Mouse (Mus musculus) hematopoietic stem cell, adult 5-6 weeks (primary cell): ENCODE measurements around the gene Dennd4c. TPM values are rescaled to one million over a fixed set of nuclear protein-coding genes. Genes with fewer than 3 reads are reported as not detected.
A peak's percentile ranks its signal among the peaks of the same experiment; 100 is the strongest.

ENCODE experiments used
- ATAC-seq, 2 experiments: fragments of 125-278 bp in 1 of 2; replicated peaks in 1 of 2; 2 replicates each; pipeline ENCODE4 v1.8.0; 2016 to 2017; ENCODE audit warnings: inconsistent platforms in 2 of 2, mild to moderate bottlenecking in 2 of 2, moderate number of reproducible peaks in 2 of 2, low read depth in 1 of 2, moderate TSS enrichment in 1 of 2; ENCODE audit not compliant: low FRiP score in 2 of 2, poor library complexity in 2 of 2, severe bottlenecking in 2 of 2, insufficient read depth in 1 of 2, low TSS enrichment in 1 of 2
- total RNA-seq: library from RNA; stranded (forward); fragments of 172-1452, 232-1000 nt; gene quantifications from 2 replicates; pipeline ENCODE4 v1.2.3, GENCODE M21; 2017

Dennd4c gene
- total RNA-seq, 1 experiment from 2014 or later: 40.0 TPM

- ATAC-seq: peak; percentile 95 to 97
Measured at GRCm38 (mm10) chr4:86857113-86858069, 109.0 kb downstream of the Dennd4c start, which contains the start of gene Rps6. Gene Rps6, minus strand, starts transcription at chr4:86857412.

- ATAC-seq: no peak
Measured at GRCm38 (mm10) chr4:86858070-86858440, 109.7 kb downstream of the Dennd4c start.

- no peak for ATAC-seq
Measured at GRCm38 (mm10) chr4:86864087-86864486, 115.7 kb downstream of the Dennd4c start.

GRCm38 (mm10) chr4:86871988-86872387, 123.6 kb downstream of the Dennd4c start:
- ATAC-seq: no peak

- ATAC-seq: no peak
Measured at GRCm38 (mm10) chr4:86873072-86873471, 124.7 kb downstream of the Dennd4c start.

- peak; percentile 86 to 93 for ATAC-seq
Measured at GRCm38 (mm10) chr4:86874146-86874847, 125.9 kb downstream of the Dennd4c start, which contains the start of gene Acer2. Gene Acer2, plus strand, starts transcription at chr4:86874396.

- ATAC-seq: no peak
Measured at GRCm38 (mm10) chr4:86879477-86879876, 131.1 kb downstream of the Dennd4c start.

GRCm38 (mm10) chr4:86881178-86881577, 132.8 kb downstream of the Dennd4c start:
- no peak for ATAC-seq

- no peak for ATAC-seq
Measured at GRCm38 (mm10) chr4:86882413-86882812, 134.1 kb downstream of the Dennd4c start.

GRCm38 (mm10) chr4:86884945-86885344, 136.6 kb downstream of the Dennd4c start:
- ATAC-seq: peak in 1 of 2 experiments; percentile 43; a peak in 1 of 4 replicates

GRCm38 (mm10) chr4:86885790-86886159, 137.4 kb downstream of the Dennd4c start:
- peak; percentile 33 to 54 for ATAC-seq

- ATAC-seq: peak; percentile 82 to 88
Measured at GRCm38 (mm10) chr4:86886160-86886878, 138.0 kb downstream of the Dennd4c start.

- ATAC-seq: no peak
Measured at GRCm38 (mm10) chr4:86887879-86888278, 139.5 kb downstream of the Dennd4c start.

GRCm38 (mm10) chr4:86897411-86897810, 149.1 kb downstream of the Dennd4c start:
- no peak for ATAC-seq

GRCm38 (mm10) chr4:86898791-86899474, 150.6 kb downstream of the Dennd4c start:
- peak in 1 of 2 experiments; percentile 29; a peak in 1 of 4 replicates for ATAC-seq
